Mouse (Mus musculus) limb, embryonic 10.5 days (tissue): ENCODE measurements around the gene Baiap2. TPM values are rescaled to one million over a fixed set of nuclear protein-coding genes. Genes with fewer than 3 reads are reported as not detected.
A peak's percentile ranks its signal among the peaks of the same experiment; 100 is the strongest.

Source experiments
- DNase-seq: peaks from one replicate; pipeline ENCODE4 v3.0.0-alpha.2; 2017; ENCODE audit warnings: low spot score
- H3K27ac ChIP-seq: fragments of 300-500 bp; sonication (generic); 2 replicates; pipeline ENCODE4 v1.5.1; 2016; ENCODE audit warnings: mild to moderate bottlenecking
- H3K27me3 ChIP-seq: fragments of 300-500 bp; sonication (generic); 2 replicates; pipeline ENCODE4 v1.6.1; 2016; ENCODE audit warnings: low read depth, mild to moderate bottlenecking; ENCODE audit not compliant: poor library complexity, severe bottlenecking
- H3K36me3 ChIP-seq: fragments of 300-500 bp; sonication (generic); 2 replicates; pipeline ENCODE4 v1.6.1; 2016; ENCODE audit warnings: mild to moderate bottlenecking, moderate library complexity
- H3K4me1 ChIP-seq: fragments of 300-500 bp; sonication (generic); 2 replicates; pipeline ENCODE4 v1.6.1; 2016
- H3K4me3 ChIP-seq: fragments of 300-500 bp; sonication (generic); 2 replicates; pipeline ENCODE4 v1.5.1; 2016; ENCODE audit warnings: mild to moderate bottlenecking, moderate library complexity
- H3K9me3 ChIP-seq: fragments of 300-500 bp; sonication (generic); replicated peaks from 2 replicates; pipeline ENCODE4 v1.6.1; 2016; ENCODE audit warnings: mild to moderate bottlenecking
- whole genome bisulfite sequencing: fragments of 180-500 bp; shearing (Covaris S2); methylation state at CpG from one replicate; pipeline ENCODE4 v1.1.7; 2016; 5-methylcytosine and 5-hydroxymethylcytosine counted together
- polyA plus RNA-seq: library from polyadenylated mRNA; unstranded; fragments of >200 nt; fragmentation: Nextera tagmentation; extraction: Ambion mirVana; gene quantifications from 2 replicates; pipeline ENCODE4 v1.2.1, GENCODE M21; 2016

The Baiap2 gene
- polyA plus RNA-seq, 1 experiment from 2014 or later: 13.8 TPM

DNA sequence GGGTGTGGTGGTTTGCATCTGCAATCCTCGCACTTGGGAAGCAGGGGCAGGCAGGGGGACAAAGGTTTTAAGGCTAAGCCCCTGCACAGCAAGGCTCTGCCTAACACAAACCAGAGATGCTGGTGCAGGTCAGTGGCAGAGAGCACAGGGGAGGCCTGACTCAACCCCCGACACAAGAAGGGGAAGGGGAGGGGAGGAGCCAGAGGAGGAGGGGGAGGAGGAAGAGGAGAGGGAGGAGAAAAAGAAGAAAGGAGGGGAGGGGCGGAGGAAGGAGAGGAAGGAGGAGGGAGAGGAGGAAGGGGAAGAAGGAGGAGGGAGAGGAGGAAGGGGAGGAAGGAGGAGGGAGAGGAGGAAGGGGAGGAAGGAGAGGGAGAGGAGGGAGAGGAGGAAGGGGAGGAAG, 91.7 kb downstream of the Baiap2 start:
- 28% methylated on average over 3 of the region's 3 CpGs for WGBS

DNA sequence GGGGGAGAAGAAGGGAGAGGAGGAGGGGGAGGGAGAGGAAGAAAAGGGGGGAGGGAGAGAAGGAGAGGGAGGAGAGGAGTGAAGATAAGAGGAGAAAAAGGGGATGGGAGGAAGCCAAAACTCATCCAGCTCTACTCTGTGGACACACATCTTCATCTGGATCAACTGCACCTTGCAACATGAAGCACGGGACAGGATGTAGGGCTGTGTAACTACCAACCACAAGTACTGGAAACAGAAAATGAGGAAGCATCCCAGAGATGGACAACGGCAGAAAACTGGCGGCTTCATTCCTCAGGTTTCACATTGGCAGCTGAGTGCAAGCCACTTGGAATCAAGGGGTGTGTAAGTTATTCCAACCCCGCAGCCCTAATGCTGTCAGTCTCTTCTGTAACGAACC, 92.2 kb downstream of the Baiap2 start:
- no peak overlapping the region for H3K27ac ChIP-seq
- H3K36me3 ChIP-seq: no peaks in the 10 kb centered on the region
- DNase-seq: no peak
- no peaks in the 10 kb centered on the region for H3K27me3 ChIP-seq
- H3K9me3 ChIP-seq: no peaks in the 10 kb centered on the region
- peaks cover 60% of the 10 kb centered on the region for H3K4me1 ChIP-seq
- H3K4me3 ChIP-seq: no peak overlapping the region
- 75% methylated on average over 5 of the region's 5 CpGs for WGBS

More for the DNA sequence above, 91.7 kb downstream of the Baiap2 start:
- no peak for DNase-seq
- Histone ChIP-seq H3K4me3 (no peak overlapping the region), H3K9me3 (no peaks in the 10 kb centered on the region), H3K27me3 (no peaks in the 10 kb centered on the region), H3K27ac (peak overlapping the region; percentile 58), H3K4me1 (peaks cover 61% of the 10 kb centered on the region), H3K36me3 (no peaks in the 10 kb centered on the region)

DNA sequence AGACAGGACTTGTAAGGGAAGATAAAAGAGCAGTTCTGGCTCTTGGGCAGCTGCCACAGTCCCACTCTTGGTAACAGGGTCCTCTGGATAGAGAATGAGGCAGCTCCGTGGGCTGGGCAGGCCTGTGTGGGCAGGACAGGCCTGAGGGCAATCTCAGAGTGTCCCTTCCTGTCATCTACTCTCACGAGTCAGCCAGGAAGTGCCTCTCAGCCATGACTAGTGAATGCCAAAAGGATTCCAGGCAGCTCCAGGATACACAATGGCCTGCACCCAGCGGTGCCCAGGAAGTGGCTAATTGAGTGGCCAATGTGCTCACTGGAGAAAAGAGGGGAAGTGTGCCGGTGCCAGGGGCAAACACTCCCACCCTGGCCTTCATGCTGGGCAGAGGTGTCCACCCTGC, 97.0 kb downstream of the Baiap2 start:
- no peak for DNase-seq
- WGBS: 48% methylated on average over 4 of the region's 4 CpGs
- no peaks in the 10 kb centered on the region for H3K36me3 ChIP-seq
- 0 out of 2 replicates have a peak, but pooled peaks cover 6% of the 10 kb centered on the region for H3K27me3 ChIP-seq
- no peaks in the 10 kb centered on the region for H3K9me3 ChIP-seq
- peaks cover 46% of the 10 kb centered on the region for H3K4me1 ChIP-seq
- no peak overlapping the region for H3K4me3 ChIP-seq
- peak overlapping the region; percentile 43; the same call in 1 of the 2 replicates for H3K27ac ChIP-seq

DNA sequence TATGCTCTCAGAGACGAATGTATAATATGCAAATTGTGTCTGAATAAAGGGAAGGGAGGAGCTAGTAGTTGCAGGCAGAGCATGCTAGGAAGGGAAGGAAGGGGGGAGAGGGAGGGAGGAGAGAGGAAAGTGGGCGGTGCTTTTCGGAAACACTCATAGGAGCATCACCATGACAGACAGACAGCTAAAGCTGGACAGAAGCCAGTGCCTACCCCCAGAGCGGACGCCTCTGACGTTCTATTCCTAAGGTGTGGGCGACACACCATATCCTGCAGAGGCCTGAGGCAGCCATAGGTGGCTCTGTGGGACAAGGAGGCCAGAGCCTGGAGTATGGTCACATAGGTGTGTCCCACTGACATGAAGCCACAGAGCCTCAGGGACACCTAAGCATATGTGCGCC, 97.9 kb downstream of the Baiap2 start:
- no peak overlapping the region for H3K4me3 ChIP-seq
- 76% methylated on average over 8 of the region's 8 CpGs for WGBS
- H3K4me1 ChIP-seq: peaks cover 48% of the 10 kb centered on the region
- peaks cover 15% of the 10 kb centered on the region for H3K27me3 ChIP-seq
- no peaks in the 10 kb centered on the region for H3K9me3 ChIP-seq
- DNase-seq: no peak
- H3K27ac ChIP-seq: no peak overlapping the region
- no peaks in the 10 kb centered on the region for H3K36me3 ChIP-seq

DNA sequence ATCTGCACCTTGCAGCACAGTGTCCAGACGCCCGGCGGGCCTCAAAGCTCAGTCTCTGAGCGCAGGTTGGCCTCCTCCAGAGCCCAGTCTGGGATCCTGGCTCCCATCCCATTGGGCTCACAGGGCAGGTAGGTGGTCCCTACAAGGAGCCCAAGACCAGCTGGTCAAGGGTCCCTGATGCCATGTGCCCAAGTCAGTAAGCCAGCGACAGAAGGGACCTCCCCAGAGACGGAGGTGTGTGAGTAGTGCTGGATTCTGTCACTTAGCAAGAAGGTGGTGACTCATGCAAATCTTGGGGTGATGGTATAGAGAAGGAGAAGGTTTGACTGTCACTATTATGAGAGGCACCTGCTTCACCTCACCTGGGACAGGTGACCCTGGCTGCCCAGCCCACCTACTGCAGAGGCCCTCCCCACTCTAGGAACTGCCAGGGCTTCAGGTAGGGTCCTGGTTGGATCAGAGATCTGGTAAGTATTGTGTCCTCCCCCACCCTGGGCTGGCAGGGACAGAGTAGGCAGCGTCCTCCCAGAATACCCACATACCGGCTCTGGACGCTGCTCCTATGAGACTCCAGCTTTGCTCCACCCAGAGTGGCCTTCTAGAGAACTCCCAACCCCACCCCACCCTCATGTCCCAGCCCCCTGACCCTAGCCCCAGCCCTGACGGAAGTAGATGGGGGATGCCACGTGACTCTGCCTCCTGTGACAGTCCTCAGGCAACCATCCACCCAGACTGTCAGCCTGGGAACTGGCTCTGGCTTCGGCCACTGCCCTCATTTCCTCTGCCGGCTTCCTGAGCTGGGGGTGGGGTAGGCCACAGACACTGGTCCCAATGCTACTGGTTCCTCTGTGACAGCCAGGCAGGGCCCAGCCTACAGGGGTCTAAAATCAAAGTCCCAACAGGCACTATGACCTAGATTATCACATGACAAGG, 98.9 kb downstream of the Baiap2 start:
- Histone ChIP-seq H3K36me3 (no peaks in the 10 kb centered on the region), H3K4me1 (peaks cover 58% of the 10 kb centered on the region), H3K27ac (peak overlapping the region; percentile 54), H3K4me3 (no peak overlapping the region), H3K9me3 (no peaks in the 10 kb centered on the region), H3K27me3 (peaks cover 25% of the 10 kb centered on the region)
- WGBS: 62% methylated on average over 13 of the region's 13 CpGs
- no peak for DNase-seq

DNA sequence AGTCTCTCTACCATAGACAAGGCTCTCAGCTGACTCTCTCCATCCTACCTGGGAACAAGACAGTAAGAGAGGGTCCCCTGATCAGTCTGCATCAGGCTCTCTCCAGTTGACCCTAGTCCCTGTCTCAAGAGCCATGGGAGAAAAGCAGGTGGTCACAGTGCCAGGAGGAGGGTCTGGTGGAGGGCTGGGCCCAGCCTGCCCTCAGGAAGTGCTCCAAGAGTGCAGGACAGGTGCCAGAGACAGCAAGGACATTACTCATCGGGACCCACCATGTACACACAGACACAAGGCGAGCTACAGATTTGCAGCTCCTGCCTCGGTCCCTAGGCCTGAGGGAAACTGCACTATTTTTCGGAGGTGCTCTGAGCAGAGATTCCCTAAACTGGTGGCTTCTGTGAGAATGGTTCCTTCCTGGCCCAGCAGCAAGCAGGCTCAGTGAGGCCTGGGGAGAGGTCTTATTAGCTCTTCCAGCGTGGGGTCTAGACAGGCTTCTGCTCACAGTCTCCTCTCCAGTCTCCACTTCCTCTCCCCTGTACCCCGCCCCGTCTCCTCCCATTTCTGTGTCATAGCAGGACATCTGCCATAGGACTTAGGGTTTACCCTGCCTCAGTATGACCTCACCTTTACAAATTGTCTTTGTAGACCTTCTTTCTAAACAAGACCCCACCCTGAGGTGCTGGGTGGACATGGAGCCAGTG, 99.7 kb downstream of the Baiap2 start:
- DNase-seq: no peak
- WGBS: 65% methylated on average over 7 of the region's 7 CpGs
- H3K27ac ChIP-seq: peak overlapping the region; percentile 54; the same call in 1 of the 2 replicates

DNA sequence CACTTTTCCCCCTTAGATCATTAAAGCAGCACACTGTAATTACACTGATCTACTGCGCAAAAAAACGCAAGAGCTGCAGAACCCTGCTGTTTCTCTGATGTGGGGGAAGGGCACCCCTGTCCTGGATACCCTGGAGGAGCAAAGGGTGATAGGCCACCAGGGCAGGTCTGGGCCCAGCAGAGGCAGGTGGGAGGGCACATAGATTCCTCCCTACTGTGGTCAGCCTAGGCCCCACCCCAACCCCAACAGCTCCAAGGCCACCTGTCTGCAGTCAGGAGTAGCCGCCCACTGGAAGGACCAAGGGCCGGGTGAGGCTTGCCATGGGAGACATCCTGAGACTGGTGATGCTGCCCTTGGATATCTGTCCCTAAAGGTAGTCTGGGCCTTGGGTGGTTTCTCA, 102.8 kb downstream of the Baiap2 start:
- H3K4me1 ChIP-seq: peaks cover 59% of the 10 kb centered on the region
- H3K27ac ChIP-seq: no peak overlapping the region
- no peak overlapping the region for H3K4me3 ChIP-seq
- DNase-seq: no peak
- H3K9me3 ChIP-seq: no peaks in the 10 kb centered on the region
- no peaks in the 10 kb centered on the region for H3K36me3 ChIP-seq
- peaks cover 64% of the 10 kb centered on the region for H3K27me3 ChIP-seq
- 55% methylated on average over 4 of the region's 4 CpGs for WGBS

More for the DNA sequence above, 99.7 kb downstream of the Baiap2 start:
- peaks cover 33% of the 10 kb centered on the region for H3K27me3 ChIP-seq
- H3K4me3 ChIP-seq: no peak overlapping the region
- peaks cover 58% of the 10 kb centered on the region for H3K4me1 ChIP-seq
- H3K36me3 ChIP-seq: no peaks in the 10 kb centered on the region
- H3K9me3 ChIP-seq: no peaks in the 10 kb centered on the region

DNA sequence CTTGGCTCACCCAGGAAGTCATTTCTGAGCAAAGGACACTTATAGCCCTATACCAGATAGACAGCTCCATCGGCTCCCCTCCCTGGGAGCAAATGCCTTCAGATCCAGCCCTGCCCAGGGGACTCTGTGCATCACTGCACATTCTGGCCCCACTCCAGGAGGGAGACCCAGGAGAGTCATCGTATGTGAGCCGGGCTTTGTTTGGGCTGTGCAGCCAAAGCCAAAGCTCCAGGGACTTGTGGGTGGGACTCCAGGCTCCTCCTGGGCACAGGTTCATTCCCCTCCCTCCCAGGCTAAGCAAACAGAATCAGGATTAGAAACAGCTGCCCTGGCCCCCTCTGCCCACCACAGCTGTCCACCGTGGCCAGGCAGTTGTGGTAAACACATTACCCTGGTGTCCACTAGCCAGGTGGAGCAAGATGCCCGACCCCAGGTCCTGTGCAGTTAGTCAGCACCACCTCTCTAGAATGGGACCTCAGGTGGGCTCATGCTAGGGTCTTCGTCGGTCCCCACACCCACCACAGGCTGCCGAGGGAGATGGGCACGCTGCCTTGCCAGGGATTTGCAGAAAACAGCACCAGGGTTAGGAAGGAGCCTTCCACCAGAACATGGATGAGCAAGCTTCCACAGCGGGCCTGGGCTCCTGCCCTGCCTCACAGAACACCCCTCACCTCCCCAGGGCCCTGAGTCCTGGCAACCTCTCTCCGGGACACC, 103.4 kb downstream of the Baiap2 start:
- H3K4me1 ChIP-seq: peaks cover 54% of the 10 kb centered on the region
- no peaks in the 10 kb centered on the region for H3K36me3 ChIP-seq
- H3K27ac ChIP-seq: peak overlapping the region; percentile 80
- no peaks in the 10 kb centered on the region for H3K9me3 ChIP-seq
- H3K27me3 ChIP-seq: peaks cover 70% of the 10 kb centered on the region
- DNase-seq: no peak
- 65% methylated on average over 11 of the region's 11 CpGs for WGBS
- peak overlapping the region; percentile 72 for H3K4me3 ChIP-seq

DNA sequence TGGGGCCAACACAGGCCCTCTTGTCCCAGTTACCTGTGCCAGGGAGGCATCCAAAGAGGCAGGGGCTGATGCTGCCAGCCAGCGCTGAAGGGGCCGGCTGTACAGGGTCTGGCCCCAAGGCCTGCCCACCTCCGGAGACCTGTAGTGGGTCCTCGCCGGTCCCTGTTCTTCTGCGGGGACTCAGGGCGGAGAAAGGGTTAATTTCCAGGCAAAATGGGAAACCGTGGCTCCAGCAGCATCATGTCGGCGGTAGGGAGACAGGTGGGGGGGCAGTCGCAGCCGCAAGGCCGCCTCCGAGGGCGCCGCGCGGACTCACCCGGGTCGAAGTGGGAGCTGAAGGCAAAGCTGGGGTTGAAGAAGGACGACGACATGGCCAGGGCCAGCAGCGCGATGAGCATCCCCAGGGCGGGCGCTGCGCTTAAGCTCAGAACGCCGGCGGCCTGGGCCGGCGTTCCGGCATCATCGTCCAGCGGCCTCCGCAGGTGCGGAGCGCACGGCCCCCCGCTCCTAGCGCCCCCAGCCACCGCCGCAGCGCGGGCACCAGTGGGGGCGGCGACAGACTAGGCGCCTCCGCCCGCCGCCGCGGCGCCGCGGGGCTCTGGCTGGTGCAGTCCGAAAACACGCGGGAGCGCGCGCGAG, 104.1 kb downstream of the Baiap2 start, which contains the start of gene Aatk:
TSS of gene Aatk (minus strand) at position 615 of the 639 bp plus-strand sequence.
- no peaks in the 10 kb centered on the region for H3K9me3 ChIP-seq
- H3K4me3 ChIP-seq: peak within 1 kb of the TSS; percentile 72
- H3K27ac ChIP-seq: peak within 1 kb of the TSS; percentile 80
- DNase-seq: peak; percentile 66
- no peaks in the 10 kb centered on the region for H3K36me3 ChIP-seq
- WGBS: 1% methylated on average over 57 of the region's 63 CpGs
- H3K27me3 ChIP-seq: peaks cover 76% of the 10 kb centered on the region
- H3K4me1 ChIP-seq: peaks cover 53% of the 10 kb centered on the region

DNA sequence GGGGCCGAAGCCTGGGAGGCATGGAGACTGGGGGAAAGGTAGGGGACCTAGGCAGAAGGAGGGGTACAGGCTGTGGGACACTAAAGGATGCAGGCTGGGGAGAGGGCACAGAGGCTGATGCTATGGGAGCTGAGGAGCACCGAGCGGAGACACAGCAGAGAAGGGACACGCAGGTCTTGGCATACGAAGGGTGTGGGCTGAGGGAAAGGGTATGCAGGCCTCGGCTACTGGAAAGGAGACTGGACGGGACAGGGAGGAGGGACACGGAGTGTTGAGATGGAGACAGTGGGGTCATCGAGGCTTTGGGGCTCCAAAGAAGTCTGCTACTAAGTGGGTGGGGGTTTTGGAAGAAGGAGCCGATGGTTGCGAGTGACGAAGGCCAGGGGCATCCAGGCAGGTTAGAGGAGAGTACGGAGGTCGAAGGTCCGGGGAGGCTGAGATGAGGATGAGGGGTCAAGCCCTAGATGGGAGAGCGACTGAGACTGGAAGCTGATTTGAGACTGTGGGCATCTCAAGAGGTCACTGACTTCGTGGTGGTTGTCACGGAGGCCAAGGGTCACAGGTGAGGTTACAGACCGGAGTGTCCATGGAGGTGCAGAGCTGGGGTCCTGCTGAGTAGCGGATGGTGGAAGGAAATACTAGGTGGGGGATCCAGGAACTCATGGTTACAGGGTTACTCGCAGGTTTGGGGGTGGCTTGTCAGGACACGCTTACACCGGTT, 105.1 kb downstream of the Baiap2 start:
- WGBS: 7% methylated on average over 23 of the region's 23 CpGs
- Histone ChIP-seq H3K4me3 (peak overlapping the region; percentile 72), H3K27ac (peak overlapping the region; percentile 80), H3K9me3 (no peaks in the 10 kb centered on the region), H3K36me3 (no peaks in the 10 kb centered on the region), H3K4me1 (peaks cover 49% of the 10 kb centered on the region), H3K27me3 (peaks cover 76% of the 10 kb centered on the region)
- DNase-seq: peak; percentile 56

DNA sequence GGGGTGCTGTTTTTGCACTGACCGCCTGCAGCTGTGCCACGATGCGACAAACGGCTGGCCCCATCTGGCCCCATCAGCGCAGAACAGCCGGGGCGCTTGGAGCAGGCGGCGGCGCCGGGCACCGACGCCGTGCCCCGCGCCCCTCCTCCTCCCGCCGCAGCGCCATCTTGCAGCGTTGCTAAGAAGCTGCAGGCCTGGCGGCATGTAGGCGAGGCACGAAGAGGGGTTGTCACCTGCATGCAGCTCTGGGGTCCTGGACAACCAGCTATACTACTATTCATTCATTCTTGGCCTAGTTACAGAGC, 105.6 kb downstream of the Baiap2 start:
- peak overlapping the region; percentile 72 for H3K4me3 ChIP-seq
- peak; percentile 62 for DNase-seq
- 0 out of 2 replicates have a peak overlapping the region, but pooled peaks have one; percentile 11 for H3K27ac ChIP-seq
- peaks cover 76% of the 10 kb centered on the region for H3K27me3 ChIP-seq
- 2% methylated on average over 23 of the region's 23 CpGs for WGBS
- H3K36me3 ChIP-seq: no peaks in the 10 kb centered on the region
- H3K4me1 ChIP-seq: peaks cover 49% of the 10 kb centered on the region
- no peaks in the 10 kb centered on the region for H3K9me3 ChIP-seq

DNA sequence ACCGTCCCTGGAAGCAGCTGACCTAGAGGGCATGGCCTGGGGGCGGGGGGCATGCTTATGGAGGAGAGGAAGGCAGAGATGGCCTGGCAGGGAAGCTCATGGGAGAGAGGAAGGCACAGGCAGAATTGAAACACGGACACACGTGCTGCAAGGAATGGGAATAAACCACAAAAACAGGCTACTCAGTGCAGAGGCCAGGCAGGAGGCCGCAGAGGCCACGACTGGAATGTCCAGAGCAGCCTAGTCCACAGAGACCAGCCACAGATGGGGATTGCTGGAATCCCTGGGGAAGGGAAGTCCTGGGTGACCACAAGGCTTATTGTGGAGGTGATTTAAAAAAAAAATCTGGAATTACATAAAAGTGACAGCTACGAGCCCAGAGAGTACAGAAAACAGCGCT, 106.5 kb downstream of the Baiap2 start:
- no peaks in the 10 kb centered on the region for H3K9me3 ChIP-seq
- 84% methylated on average over 8 of the region's 8 CpGs for WGBS

More for the DNA sequence above, 106.5 kb downstream of the Baiap2 start:
- Histone ChIP-seq H3K27me3 (peaks cover 75% of the 10 kb centered on the region), H3K4me3 (no peak overlapping the region), H3K36me3 (no peaks in the 10 kb centered on the region), H3K4me1 (peaks cover 49% of the 10 kb centered on the region), H3K27ac (no peak overlapping the region)
- DNase-seq: no peak
